Mouse (Mus musculus) WW6 (cell line): Measurements from ENCODE around the gene Coq5.

ENCODE experiments used
- DNase-seq: peaks from one replicate; pipeline ENCODE4 v3.0.0-alpha.2; 2013; ENCODE audit warnings: low read depth, low spot score

Coq5 gene

DNA sequence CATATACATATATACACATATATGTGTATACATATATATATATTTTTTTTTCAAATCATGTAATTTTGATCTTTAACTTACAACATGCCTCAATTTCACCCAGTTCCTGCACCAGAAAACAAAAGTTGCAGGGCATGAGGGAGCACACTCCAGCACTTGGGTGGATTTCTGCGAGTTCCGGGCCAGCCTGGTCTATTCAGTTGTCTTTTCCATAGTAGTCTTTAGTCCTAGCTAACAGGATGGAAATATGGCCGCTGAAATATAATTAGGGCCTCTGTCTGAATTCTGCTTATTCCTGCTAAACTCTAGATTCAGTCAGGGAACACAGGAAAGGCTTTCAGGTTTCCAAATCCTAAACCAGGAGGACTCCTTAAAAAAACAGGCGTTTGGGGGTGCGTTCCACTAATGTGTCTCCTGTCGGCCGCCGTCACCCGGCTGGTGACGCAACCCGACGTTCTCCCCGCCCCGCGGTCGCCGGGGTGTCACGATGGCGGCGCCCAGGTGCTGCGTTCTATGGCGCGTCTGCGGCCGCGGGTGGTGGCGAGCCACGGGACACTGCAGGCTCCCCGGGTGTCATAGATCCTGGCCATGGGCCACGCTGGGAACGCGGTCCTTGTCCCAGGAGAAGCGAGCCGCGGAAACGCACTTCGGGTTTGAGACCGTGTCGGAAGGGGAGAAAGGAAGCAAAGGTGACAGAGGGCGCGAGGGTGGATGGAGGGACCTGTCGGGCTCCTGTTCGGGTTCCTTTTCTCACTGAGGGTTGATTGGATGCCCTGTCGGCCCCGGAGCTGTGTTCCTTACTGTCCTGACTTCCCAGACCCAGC, at the start of gene Coq5:
TSS of gene Coq5 (plus strand) at position 441 of the 824 bp plus-strand sequence.
- no peak for DNase-seq

DNA sequence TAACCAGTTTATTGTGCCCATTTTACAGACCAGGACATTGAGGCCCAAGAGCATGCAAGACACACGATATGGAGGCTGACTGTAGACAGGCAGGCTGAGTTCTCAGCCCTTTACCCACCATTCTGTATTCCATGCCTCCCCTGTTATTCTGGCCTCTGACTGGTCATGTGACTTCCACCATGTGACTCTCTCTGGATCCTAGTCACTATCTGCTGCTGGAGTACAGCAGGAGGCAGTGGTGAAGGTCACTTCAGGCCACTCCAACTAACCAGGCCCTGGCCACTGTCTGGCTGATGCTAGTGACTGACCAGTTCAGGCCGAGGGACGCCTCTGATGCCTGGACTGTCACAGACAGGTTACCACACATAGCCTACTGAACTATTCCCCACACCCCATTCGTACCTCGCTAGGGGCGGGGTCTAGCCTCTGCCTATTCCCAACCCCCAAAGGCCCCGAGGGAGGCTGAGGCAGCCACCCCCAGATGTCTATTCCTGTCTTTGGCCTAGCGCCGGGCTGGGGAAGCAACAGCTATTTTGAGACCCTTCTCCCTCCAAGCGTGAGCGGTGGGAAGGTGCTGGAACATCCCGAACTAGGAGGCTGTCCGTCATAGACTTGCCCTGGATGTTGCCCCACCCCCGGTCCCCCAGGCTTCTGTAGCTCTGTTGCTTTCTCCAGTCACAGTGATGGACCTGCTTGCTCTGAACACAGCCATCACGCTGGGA, 48.5 kb upstream of the Coq5 start:
- DNase-seq: no peak

DNA sequence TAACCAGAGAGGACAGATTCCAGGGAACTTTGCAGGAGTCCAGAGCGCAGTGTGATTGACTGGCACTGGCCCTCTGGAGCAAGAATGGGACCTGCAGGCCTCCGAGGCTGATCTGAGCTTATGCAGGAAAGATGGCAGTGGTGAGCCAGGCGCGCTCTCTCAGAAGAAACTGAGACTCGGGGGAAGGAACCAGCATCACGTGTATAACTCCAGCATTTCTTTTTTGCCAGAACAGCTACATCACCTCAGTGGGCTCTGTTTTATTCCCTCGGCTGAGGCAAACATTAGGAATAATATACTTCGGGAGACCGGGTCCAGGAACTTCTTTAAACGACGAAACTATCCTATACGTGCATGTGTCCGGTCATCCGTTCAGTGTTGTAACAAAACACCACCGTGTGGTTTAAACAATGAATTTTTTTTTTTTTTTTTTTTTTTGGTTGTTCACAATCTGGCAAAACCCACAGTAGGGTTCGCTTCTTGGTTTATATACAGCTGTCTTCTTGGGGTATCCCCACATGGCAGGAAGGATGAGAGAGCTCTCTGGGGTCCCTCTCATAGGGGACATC, 47.8 kb upstream of the Coq5 start:
- no peak for DNase-seq

DNA sequence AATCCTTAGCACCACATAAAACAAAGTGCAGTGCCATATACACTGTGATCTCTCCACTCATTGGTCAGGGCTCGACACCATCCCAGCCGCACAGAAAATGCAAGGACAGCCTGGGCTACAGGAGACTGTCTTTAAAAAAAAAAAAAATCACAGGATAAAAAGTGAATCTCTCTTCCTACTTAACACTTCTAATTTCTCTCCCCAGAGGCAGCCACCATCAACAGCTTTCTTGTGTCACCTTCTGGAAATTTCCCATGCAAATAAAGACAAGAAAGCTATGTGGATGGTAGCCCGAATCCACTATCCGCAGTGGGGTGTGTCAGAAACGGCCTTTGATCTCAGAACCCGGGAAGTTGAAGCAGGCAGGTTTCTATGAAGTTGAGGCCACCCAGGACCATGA, 47.0 kb upstream of the Coq5 start:
- no peak for DNase-seq

DNA sequence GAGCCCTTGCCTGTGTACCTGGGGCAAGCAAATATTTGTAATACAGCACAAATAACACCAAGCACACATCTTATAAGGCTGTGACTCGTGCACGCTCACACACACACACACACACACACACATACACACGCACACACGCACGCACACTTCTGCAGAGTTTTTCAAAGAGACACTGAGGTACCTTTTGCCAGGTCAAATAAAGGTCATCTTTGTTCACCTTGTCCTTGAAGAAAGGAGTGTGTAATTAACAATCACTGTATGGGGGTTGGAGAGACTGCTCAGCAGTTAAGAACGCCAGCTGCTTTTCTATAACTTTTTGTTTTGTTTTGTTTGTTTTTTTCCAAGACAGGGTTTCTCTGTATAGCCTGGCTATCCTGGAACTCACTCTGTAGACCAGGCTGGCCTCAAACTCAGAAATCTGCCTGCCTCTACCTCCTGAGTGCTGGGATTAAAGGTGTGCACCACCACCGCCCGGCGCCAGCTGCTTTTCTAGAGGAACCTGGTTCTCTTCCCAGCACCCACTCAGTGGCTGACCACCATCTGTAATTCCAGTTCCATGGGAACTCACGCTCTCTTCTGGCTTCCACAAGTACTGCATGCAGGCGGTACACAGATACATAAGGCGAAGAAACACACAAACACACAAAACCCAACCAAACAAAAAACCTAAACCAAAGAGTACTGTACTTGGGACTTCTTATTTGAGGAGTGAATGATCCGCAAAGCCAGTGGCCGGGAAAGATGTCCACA, 46.3 kb upstream of the Coq5 start:
- no peak for DNase-seq

DNA sequence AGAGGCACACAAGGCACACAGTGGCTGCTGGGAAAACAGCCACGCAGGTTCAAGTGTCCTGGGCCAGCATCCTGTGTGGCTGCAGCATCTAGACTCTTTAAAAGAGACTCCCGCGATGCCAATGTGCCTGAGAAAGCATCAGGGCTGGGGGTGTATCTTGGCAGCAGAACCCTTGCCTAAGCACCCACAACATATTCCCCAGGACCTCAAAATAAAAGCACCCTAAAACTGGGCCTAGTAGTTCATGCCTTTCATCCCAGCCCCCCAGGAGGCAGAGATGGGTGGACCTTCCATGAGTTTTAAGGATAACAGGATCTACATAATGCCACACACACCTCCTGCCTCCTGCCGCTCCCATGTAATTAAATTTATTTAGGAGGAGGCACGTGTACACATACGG, 44.9 kb upstream of the Coq5 start:
- no peak for DNase-seq

DNA sequence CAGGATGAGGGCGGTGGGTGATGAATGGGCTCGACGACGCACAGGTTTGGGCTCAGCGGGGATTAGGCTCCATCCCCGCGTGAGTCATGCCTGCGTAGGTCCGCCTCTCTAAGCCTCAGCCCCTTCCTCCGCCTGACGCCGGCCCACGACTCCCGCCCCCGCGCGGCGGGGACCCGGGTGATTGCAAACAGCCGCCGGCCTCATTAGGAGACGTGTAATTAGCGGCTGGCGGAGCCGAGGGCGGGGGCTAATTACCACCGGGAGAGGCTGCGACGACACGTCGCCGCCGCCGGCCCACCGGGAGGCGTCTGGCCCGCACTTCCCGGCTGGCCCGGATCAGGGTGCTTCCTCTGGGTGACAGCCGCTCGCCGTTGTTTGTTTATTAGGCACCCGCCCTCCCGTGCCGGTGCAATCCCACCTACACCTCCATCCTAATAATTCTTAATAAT, 44.1 kb upstream of the Coq5 start:
- DNase-seq: no peak

DNA sequence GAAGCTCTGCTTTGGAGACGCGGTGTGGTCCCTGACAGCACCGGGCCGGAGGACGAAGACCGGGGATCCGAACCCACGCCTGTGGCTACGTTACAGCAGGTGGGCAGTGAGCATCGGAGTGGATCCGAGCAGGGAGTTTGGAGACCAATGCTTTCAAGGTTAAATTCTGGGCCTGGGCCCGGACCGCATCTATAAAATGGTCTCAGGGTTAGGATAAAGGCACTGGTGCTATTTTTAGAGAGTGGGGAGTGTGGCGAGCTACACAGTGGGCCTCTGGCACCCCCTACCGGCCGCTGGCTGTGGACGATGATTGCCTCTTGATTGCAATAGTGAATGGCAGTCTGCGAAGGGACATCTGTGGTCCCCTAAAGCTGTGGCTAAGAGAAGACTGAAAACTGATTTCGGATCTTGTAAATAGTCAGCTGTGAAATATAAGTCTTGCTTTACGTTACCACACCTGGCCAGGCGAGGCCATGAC, 43.6 kb upstream of the Coq5 start, which contains the start of gene Pop5:
TSS of gene Pop5 (plus strand) at position 51 of the 478 bp plus-strand sequence.
- DNase-seq: peak; percentile 65

DNA sequence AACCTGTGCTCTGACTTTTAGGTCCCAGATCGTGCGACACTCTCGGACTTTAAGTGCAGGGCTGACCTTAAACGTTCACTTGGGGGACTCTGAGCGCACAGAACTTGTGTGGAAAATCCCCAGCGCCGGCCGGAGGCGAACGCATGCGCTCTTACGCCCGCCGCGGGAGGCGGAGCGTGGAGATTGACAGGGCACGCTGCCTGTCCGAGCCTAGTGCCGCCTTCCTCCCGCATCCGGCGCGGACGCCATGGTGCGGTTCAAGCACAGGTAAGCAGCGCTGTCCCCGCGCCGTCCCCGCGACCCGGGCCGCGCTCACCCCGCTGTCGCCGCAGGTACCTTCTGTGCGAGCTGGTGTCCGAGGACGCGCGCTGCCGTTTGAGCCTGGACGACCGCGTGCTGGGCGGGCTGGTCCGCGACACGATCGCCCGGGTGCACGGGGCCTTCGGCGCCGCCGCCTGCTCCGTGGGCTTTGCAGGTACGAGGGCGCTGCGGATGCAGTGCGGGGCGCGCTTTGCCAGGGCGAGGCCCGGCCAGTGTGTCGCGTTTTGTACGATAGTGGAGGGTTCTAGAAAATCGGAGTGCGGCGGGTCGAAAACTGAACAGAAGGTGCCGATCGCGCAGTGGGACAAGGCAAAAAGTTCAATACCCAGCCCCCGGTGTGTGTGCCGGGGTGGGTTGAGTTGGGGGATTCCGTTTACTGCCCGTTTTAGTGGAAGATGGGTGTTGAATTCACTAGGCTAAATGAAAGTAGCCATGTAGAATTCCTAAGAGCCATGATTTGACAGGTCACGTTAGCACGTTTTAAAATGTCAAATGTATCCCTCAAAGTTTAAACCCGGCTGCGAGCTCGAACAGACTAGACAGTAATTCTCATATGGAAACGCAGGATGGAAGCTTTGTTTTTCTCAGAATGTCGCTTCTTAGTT, 41.4 kb upstream of the Coq5 start:
- DNase-seq: peak; percentile 76

DNA sequence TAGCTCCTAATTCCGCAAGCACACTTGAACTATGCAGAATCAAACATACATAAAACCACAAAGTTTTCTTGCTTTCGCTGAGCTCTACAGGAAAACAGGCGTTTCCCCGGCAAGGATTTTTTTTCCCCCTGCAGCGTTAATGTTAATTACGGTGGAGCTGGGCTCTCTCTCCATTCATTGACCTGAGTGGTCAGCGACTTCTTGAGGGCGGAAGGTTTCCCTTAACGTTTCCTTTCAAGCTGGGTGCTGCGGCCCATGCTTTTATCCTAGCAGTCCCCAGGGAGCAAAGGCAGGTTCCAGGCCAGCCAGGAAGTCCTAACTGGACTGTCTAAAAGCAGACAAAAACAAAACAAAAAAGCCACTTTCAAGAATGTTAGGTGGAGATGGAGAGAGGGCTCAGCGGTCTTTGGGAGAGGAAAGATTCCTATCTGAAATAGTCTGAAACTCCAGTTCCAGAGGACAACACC, 40.7 kb upstream of the Coq5 start:
- DNase-seq: no peak

DNA sequence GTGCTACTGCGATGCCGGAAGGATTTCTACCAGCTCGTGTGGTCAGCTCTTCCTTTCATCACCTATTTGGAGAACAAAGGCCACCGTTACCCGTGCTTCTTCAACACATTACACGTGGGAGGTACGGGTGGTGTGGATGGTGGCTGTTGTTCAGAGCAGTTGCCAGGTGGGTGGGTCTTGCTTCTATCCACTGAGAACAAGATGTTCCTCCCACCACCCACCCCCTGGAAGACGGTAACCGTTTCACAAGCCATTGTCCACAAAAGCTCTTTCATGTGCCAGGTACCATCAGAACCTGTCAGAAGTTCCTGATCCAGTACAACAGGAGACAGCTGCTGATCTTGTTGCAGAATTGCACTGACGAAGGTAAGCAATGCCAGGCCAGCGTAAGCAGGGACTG, 39.3 kb upstream of the Coq5 start:
- DNase-seq: no peak

DNA sequence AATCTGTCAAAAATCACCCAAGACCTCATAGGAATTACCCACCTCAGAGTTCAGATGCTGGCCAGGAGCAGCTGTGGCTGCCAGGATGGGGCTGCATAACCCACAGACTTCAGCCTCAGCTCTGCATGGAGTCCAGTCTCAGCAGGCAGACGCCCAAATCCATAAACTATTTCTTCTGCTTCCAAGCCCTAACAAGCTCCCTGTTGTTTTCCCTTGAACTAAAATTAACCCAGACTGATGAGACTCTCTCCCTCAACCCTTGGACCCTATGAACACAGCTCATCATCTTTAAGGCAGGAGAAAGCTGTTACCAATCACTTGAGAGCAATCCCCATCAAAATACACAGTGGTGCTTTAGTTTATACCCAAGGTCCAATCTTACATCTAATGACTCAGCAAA, 24.0 kb upstream of the Coq5 start:
- DNase-seq: no peak

DNA sequence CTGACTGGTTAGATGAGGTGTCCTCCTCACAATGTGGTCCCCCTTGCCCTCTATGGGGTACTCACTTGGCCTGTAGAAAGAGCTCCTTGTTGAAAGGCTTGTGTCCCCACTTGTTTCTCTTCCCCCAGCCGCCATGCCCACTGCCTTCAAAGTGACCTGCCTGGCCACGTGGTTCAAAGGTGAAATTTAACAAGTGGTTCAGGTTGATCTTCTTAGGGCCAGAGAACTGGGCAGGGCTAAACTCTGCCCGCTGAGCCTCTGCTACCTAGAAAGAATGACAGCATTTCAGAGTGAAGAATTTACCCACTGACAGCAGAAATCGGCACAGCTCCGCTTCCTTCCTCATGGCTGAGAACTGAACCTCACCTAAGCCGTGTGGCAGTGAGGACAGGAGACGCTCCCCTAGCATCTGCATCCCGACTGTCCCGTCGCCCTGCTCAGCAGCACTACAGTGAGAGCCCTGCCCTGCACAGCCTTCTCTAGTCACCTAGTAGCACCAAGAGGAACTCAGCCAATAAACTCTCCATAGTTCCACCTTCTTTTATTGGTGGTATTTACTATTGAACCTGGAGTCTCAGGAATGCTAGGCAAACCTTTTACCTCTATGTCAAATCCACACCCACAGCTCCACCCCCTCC, 22.4 kb upstream of the Coq5 start:
- DNase-seq: no peak

DNA sequence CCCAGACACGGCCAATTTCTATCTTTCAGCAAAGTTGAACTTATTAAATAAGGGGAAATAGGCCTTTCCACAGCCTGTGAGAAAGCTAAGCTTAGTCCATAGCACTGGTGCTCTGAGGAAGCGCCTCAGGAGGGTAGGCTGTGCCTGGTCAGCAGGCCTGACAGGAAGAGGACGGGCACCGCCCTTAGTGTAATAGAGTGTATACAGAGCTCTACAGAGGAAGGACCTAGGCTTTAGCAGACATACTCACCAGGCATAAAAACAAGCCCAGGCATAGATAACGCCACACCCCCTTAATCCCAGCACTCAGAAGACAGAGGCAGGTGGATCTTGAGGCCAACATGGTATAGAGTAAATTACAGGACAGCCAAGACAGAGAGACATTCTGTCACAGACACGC, 19.1 kb upstream of the Coq5 start:
- DNase-seq: no peak

DNA sequence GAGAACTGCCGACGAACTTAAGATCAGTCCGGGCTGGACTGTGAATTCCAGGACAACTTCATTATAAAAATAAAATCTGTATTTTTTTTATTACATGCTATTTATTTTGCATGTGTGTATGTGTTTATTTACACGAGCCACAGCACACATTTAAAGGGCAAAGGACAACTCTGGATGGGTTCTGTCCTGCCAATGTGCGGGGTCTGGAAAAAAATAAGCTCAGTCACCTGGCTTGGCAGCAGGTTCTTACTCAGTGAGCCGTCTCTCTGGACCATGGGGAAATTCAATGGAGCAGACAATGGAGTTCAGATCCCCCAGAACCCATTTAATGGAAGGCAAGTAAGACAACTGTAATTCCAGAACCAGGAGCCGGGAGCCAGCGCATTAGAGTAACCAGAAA, 18.3 kb upstream of the Coq5 start:
- DNase-seq: no peak

DNA sequence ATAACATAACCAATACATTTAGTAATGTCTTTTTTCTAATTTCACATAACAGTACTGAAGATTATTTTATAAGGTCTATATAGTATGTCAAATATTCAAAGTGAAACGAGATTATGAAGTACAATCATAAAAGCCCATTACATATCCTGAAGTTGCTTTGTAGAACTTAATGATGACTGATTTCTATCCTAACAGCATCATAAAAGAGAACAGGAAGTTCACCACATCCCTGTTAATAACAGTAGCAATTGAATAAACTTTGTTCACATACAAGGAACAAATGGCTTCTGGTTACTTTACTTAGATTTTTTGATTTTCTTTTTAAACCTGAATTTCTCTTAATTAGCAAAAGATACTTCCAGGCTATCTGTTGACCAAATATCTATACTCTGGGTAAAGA, 17.6 kb upstream of the Coq5 start:
- no peak for DNase-seq

DNA sequence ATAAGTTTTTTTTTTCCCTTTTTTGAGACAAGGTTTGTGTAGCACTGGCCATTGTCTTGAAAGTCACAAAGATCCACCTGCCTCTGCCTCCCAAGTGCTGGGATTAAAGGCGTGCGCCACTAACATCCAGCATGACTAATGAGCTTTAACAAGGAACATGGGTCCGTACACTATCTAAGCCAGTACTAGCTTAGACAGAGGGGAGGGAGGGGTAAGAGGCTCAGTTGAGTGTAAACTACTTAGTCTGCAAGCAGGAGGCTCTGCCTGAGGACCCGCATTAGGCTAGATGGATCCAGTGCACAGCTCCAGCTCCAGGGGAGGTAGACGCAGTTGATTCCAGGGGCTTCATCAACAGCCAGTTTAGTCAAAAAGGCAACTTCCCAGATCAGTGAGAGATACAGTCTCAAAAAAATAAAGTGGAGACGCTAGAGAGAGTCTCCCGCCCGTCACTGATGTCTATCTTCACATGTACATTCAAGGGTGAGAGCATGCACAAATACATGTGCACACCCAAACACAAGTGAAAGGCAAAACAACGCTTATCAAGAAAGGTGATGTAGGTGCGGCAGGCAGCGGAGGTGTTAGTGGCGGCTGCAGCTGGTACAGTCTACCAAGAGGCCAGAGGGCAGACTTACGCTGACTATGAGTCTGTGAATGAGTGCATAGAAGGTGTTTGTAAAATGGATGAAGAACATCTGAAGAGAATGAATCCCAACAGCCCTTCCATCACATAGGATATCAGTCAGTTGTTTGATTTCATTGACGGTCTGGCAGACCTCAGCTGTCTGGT, 16.8 kb upstream of the Coq5 start:
- DNase-seq: no peak

DNA sequence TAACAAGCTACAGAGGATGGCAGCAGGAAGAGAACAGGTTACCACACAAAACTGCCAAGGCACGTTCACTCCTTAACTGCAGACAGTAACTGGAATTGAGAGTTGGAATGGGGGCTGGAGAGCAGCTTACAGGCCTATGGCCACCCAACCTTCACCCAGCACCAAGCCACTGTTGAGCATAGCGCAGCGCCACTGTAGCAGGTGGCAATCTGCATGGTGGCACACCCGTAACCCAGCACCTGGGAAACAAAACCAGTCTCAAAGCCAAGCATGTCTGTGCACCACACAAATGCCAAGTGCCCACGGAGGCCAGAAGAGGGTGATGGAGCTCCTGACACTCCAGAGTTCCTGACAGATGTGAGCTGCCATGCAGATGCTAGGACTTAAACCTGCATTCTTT, 13.1 kb upstream of the Coq5 start:
- no peak for DNase-seq

DNA sequence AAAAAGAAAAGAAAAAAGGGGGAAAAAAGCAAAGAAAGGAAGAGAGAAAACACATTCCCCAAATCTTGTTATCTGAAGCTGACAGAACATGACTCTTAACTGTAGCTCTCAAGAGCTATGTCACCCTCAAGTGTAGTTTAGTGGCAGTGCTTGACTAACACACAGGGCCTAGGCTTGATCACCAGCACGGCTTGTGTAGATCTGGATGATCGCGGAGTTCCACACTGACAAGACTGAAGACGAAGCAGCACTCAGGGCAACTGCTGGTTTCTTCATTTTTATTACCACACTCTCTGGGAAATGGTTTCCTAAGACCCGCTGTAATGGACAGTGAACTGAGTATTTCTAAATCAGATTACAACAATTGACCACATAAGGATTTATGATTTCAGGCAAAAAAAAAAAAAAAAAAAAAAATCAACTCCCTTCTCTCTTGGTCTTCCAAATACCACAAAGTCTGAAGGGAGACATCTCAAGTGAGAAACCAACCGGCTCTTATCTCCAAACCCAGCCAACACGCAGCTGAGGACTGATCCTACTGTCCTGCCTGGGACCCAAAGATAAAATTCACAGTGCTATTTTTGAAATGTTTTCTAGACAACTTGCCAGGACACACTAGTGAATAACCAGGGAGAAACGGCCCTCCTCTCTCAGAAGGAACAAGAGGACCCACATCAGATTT, 12.5 kb upstream of the Coq5 start:
- no peak for DNase-seq
